Mouse (Mus musculus): ENCODE results near the gene Sart1. TPM values are rescaled to one million over a fixed set of nuclear protein-coding genes. Genes with fewer than 3 reads are reported as not detected.

Gene Sart1
- total and polyA plus RNA-seq, 3 experiments = 46.7 to 104 (median 78.3) TPM

DNA sequence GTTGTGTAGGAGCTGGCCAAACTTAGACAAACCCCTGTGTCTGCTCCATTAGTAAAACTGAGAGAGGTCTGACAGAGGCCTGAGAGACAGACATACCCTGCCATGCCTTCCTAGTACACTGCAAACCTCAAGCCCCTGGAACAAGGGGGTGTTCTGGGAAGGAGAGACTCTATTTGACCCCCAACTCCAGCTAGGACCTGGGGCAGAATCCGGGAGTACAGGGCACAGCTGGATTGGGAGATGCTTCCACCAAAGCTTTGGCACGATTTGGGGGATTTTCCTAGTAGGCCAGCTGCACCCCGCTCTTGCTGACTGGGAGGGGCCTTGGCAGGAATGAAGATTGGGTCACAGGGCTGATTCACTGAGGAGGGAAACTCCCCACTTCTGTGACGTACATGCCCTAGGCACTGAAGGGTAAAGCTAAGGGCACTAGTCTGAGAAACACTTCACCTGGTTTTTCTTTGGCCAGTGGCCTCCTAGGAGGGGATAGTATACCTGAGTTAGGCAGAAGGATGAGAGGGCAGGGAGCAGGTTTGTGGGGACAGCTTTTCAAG, 43.5 kb upstream of the Sart1 start:
- H3K4me2 ChIP-seq (ENCODE audit: insufficient read depth, low read depth, poor library complexity, severe bottlenecking) = no peak overlapping the region
- TF ChIP-seq HCFC1 (IDR thresholded peaks at IDR 0.05; ENCODE audit: low read depth, low read length) = no peak
- no peak for TF ChIP-seq TBP (conservative IDR thresholded peaks at IDR 0.05; ENCODE audit: low read depth, low read length)
- no peak for TF ChIP-seq SIN3A (IDR thresholded peaks at IDR 0.05; ENCODE audit: low read length)
- no peak for TF ChIP-seq PAX5 (IDR thresholded peaks at IDR 0.05; ENCODE audit: low read length)
- TF ChIP-seq GABPA (IDR thresholded peaks at IDR 0.05; ENCODE audit: insufficient replicate concordance, low read depth, low read length) = no peak
- no peak for TF ChIP-seq POLR2A (IDR thresholded peaks at IDR 0.05; ENCODE audit: low read depth, low read length)
- TF ChIP-seq MAFK (IDR thresholded peaks at IDR 0.05; ENCODE audit: insufficient replicate concordance, low read length) = no peak
- TF ChIP-seq KAT2A (IDR thresholded peaks at IDR 0.05; ENCODE audit: insufficient replicate concordance, low read length) = no peak
- TF ChIP-seq E2F4 (IDR thresholded peaks at IDR 0.05; ENCODE audit: insufficient replicate concordance, low read depth, low read length) = no peak
- TF ChIP-seq UBTF (IDR thresholded peaks at IDR 0.05; ENCODE audit: low read depth, low read length) = no peak
- no peak for TF ChIP-seq ZKSCAN1 (IDR thresholded peaks at IDR 0.05; ENCODE audit: borderline replicate concordance, low read depth, low read length)
- TF ChIP-seq ZC3H11A (IDR thresholded peaks at IDR 0.05; ENCODE audit: low read depth, low read length) = no peak
- TF ChIP-seq CTCF (conservative IDR thresholded peaks at IDR 0.05 in 1 of 2, IDR thresholded peaks at IDR 0.05 in 1 of 2; ENCODE audit: low read depth in 2 of 2, low read length in 2 of 2) = no peak
- no peak for TF ChIP-seq MYC (IDR thresholded peaks at IDR 0.05; ENCODE audit: low read depth, low read length)
- no peak for TF ChIP-seq MEF2A (IDR thresholded peaks at IDR 0.05; ENCODE audit: borderline replicate concordance, low read depth, low read length)
- no peak for TF ChIP-seq JUND (conservative IDR thresholded peaks at IDR 0.05; ENCODE audit: low read depth, low read length)
- TF ChIP-seq RAD21 (IDR thresholded peaks at IDR 0.05; ENCODE audit: low read depth, low read length) = no peak
- no peak for TF ChIP-seq NRF1 (IDR thresholded peaks at IDR 0.05; ENCODE audit: low read depth, low read length)
- dilution Hi-C loops (cut with MboI; ENCODE audit: extremely low pct_ligation_motif_present, extremely low pct_unique_long_range_greater_than_20kb, low sequenced_read_pairs) = no loop called here
- H3K36me3 ChIP-seq (replicated peaks in 1 of 2; ENCODE audit: control insufficient read depth in 1 of 2, insufficient read depth in 1 of 2, low read length in 1 of 2) = peaks cover 3 to 8% of the 10 kb centered on the region in 2 experiments
- H3K27me3 ChIP-seq (replicated peaks) = peaks cover 14% of the 10 kb centered on the region
- H3K4me3 ChIP-seq (replicated peaks in 1 of 3; ENCODE audit: low read depth in 2 of 3, low read length in 2 of 3, poor library complexity in 1 of 3) = no peak overlapping the region
- no peaks in the 10 kb centered on the region for H3K79me2 ChIP-seq (replicated peaks; ENCODE audit: control insufficient read depth, extremely low read depth, insufficient read depth, poor library complexity, severe bottlenecking)
- DNase-seq (ENCODE audit: extremely low read depth) = peak; percentile 34
- H3K9me3 ChIP-seq (replicated peaks; ENCODE audit: low read length) = no peaks in the 10 kb centered on the region
- H3K4me1 ChIP-seq (ENCODE audit: control insufficient read depth in 1 of 2, insufficient read depth in 2 of 2) = peaks cover 16 to 37% of the 10 kb centered on the region in 2 experiments
- in situ Hi-C loops (cut with MboI; ENCODE audit: low pct_ligation_motif_present, low pct_unique_long_range_greater_than_20kb, low sequenced_read_pairs) = no loop called here
- H3K9ac ChIP-seq (ENCODE audit: insufficient read depth, low read depth) = no peak overlapping the region
- H3K27ac ChIP-seq (ENCODE audit: insufficient read depth, low read depth) = no peak overlapping the region

DNA sequence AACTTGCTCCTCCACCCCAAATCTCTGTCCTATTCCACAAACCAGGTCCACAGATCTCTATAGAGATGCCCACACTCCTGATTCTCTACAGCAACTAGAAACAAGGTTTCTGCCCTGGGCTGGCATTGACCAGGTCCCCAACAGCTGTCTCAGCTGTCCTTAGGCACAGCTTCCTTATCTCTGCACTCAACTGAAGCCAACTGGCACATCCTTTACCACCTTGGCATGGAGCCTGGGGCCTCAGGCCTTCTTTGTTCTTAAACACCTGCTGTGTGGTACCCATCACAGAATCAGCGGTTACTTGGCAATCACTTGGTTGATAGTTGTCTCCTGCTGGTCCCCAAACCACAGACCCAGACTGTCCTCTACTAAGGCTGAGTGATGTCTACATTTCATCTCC, 41.9 kb upstream of the Sart1 start:
- DNase-seq (ENCODE audit: extremely low read depth) = no peak
- H3K36me3 ChIP-seq (replicated peaks in 1 of 2; ENCODE audit: control insufficient read depth in 1 of 2, insufficient read depth in 1 of 2, low read length in 1 of 2) = peaks cover 14 to 19% of the 10 kb centered on the region in 2 experiments
- no peak for TF ChIP-seq ELF1 (IDR thresholded peaks at IDR 0.05; ENCODE audit: low read depth, low read length)
- TF ChIP-seq RAD21 (IDR thresholded peaks at IDR 0.05; ENCODE audit: low read depth, low read length) = no peak
- no peak for TF ChIP-seq ZNF384 (IDR thresholded peaks at IDR 0.05; ENCODE audit: low read depth, low read length)
- no peak for TF ChIP-seq CHD2 (IDR thresholded peaks at IDR 0.05; ENCODE audit: low read length)
- TF ChIP-seq SMC3 (IDR thresholded peaks at IDR 0.05; ENCODE audit: low read depth, low read length) = no peak
- no peak for TF ChIP-seq BHLHE40 (IDR thresholded peaks at IDR 0.05; ENCODE audit: low read depth, low read length)
- TF ChIP-seq ZKSCAN1 (IDR thresholded peaks at IDR 0.05; ENCODE audit: borderline replicate concordance, low read depth, low read length) = no peak
- no peak for TF ChIP-seq MXI1 (IDR thresholded peaks at IDR 0.05; ENCODE audit: low read depth, low read length)
- no peak for TF ChIP-seq MAX (IDR thresholded peaks at IDR 0.05; ENCODE audit: low read length)
- TF ChIP-seq CHD1 (IDR thresholded peaks at IDR 0.05; ENCODE audit: low read depth, low read length) = no peak
- TF ChIP-seq EP300 (IDR thresholded peaks at IDR 0.05; ENCODE audit: low read length) = no peak
- no peak for TF ChIP-seq NRF1 (IDR thresholded peaks at IDR 0.05; ENCODE audit: low read depth, low read length)
- no peak for TF ChIP-seq CTCF (conservative IDR thresholded peaks at IDR 0.05 in 1 of 2, IDR thresholded peaks at IDR 0.05 in 1 of 2; ENCODE audit: low read depth in 2 of 2, low read length in 2 of 2)
- TF ChIP-seq USF2 (conservative IDR thresholded peaks at IDR 0.05; ENCODE audit: low read depth, low read length) = no peak
- peaks cover 8% of the 10 kb centered on the region for H3K27me3 ChIP-seq (replicated peaks)
- no peak overlapping the region for H3K4me2 ChIP-seq (ENCODE audit: insufficient read depth, low read depth, poor library complexity, severe bottlenecking)
- H3K9ac ChIP-seq (ENCODE audit: insufficient read depth, low read depth) = no peak overlapping the region
- peaks cover 23 to 50% of the 10 kb centered on the region in 2 experiments for H3K4me1 ChIP-seq (ENCODE audit: control insufficient read depth in 1 of 2, insufficient read depth in 2 of 2)
- no peak overlapping the region for H3K27ac ChIP-seq (ENCODE audit: insufficient read depth, low read depth)
- dilution Hi-C loops (cut with MboI; ENCODE audit: extremely low pct_ligation_motif_present, extremely low pct_unique_long_range_greater_than_20kb, low sequenced_read_pairs) (no loop called here), in situ Hi-C loops (cut with MboI; ENCODE audit: low pct_ligation_motif_present, low pct_unique_long_range_greater_than_20kb, low sequenced_read_pairs) (no loop called here)
- H3K4me3 ChIP-seq (replicated peaks in 1 of 3; ENCODE audit: low read depth in 2 of 3, low read length in 2 of 3, poor library complexity in 1 of 3) = no peak overlapping the region
- H3K79me2 ChIP-seq (replicated peaks; ENCODE audit: control insufficient read depth, extremely low read depth, insufficient read depth, poor library complexity, severe bottlenecking) = no peaks in the 10 kb centered on the region; the same call in 1 of the 2 replicates
- no peaks in the 10 kb centered on the region for H3K9me3 ChIP-seq (replicated peaks; ENCODE audit: low read length)
